ENCODE assay signal across 18 mouse cellular contexts in genomic region chr8:100446677-100447350, GRCm38 (mm10).
DNase-seq lines count a peak whose midpoint lies in the region; ATAC-seq lines count a peak whose summit lies in the region.
"Had no signal": no experiment of that assay in that cellular context is flagged by ENCODE, and none has a peak within 500 bp of the region (broad histone marks: within the 10 kb centered on the region; RNA-seq: fewer than 3 reads in every experiment).

No protein-coding gene starts in this region.

- H3K4me1 ChIP-seq in limb, embryonic 13.5 days = no peaks in the 10 kb centered on the region
- H3K4me1 ChIP-seq: heart, embryonic 10.5 days; intestine, embryonic 15.5 days; midbrain, embryonic 10.5 days had no signal

- H3K27me3 ChIP-seq in limb, embryonic 13.5 days = no peaks in the 10 kb centered on the region
- H3K27me3 ChIP-seq: intestine, embryonic 15.5 days had no signal

- no peaks in the 10 kb centered on the region for H3K9me3 ChIP-seq in limb, embryonic 13.5 days
- H3K9me3 ChIP-seq: heart, embryonic 10.5 days; intestine, embryonic 15.5 days; midbrain, embryonic 10.5 days had no signal

- H3K36me3 ChIP-seq in limb, embryonic 13.5 days = no peaks in the 10 kb centered on the region
- H3K36me3 ChIP-seq: heart, embryonic 10.5 days; intestine, embryonic 15.5 days; midbrain, embryonic 10.5 days had no signal

- DNase-seq in cerebellum, postnatal 10 days = peak; percentile 57 to 65
- no peak for DNase-seq in cerebellum, adult 11-12 months
- DNase-seq in left cerebral cortex, postnatal 4 days = peak; percentile 51
- DNase-seq in left cerebral cortex, postnatal 36 days (ENCODE audit: low spot score in 2 of 2) = no peak
- peak; percentile 46 for DNase-seq in layer of hippocampus, adult 11-12 months (ENCODE audit: low spot score)
- DNase-seq in ovary, adult 18-20 months (ENCODE audit: low spot score) = no peak
- DNase-seq in gastrocnemius, postnatal 36 days = no peak
- DNase-seq: adrenal gland, postnatal 10 days; gastrocnemius, postnatal 14 days; kidney, postnatal 10 days; lung, postnatal 14 days; thymus, postnatal 4 days had no signal

- no peak overlapping the region for H3K27ac ChIP-seq in limb, embryonic 13.5 days
- H3K27ac ChIP-seq: heart, embryonic 10.5 days; intestine, embryonic 15.5 days; liver, embryonic 14.5 days; midbrain, embryonic 10.5 days had no signal

- H3K4me2 ChIP-seq in limb, embryonic 13.5 days (replicated peaks) = no peak overlapping the region
- H3K4me2 ChIP-seq: intestine, embryonic 15.5 days had no signal

- peak; percentile 76; the same call in 1 of the 2 replicates for ATAC-seq in limb, embryonic 13.5 days (ENCODE audit: low FRiP score, low read depth)
- ATAC-seq: forebrain, embryonic 16.5 days; intestine, embryonic 15.5 days had no signal

- no peak overlapping the region for H3K4me3 ChIP-seq in limb, embryonic 13.5 days
- H3K4me3 ChIP-seq: heart, embryonic 10.5 days; intestine, embryonic 15.5 days; midbrain, embryonic 10.5 days had no signal

- intact Hi-C loops in left cerebral cortex, postnatal 4 days (cut with DNase I) = no loop called here
- intact Hi-C loops in left cerebral cortex, postnatal 36 days (cut with DNase I) = no loop called here
- intact Hi-C loops in gastrocnemius, postnatal 36 days (cut with DNase I) = no loop called here

- H3K9ac ChIP-seq in limb, embryonic 13.5 days = no peak overlapping the region
- H3K9ac ChIP-seq: intestine, embryonic 15.5 days; liver, embryonic 14.5 days had no signal

- WGBS in limb, embryonic 13.5 days = 39% methylated on average over 2 of the region's 2 CpGs

Comparison
In these comparisons a context has a peak if more than half of its experiments do, and no peak if none do; other contexts are left out.
1. DNase-seq: peak in cerebellum, postnatal 10 days (2 of 2), left cerebral cortex, postnatal 4 days (single experiment) and layer of hippocampus, adult 11-12 months (single experiment); none in cerebellum, adult 11-12 months (single experiment), left cerebral cortex, postnatal 36 days (0 of 2), ovary, adult 18-20 months (single experiment) and gastrocnemius, postnatal 36 days (0 of 2).